Mouse (Mus musculus): ENCODE results near the gene Qsox2. TPM values are rescaled to one million over a fixed set of nuclear protein-coding genes. Genes with fewer than 3 reads are reported as not detected.

Gene Qsox2
- polyA plus RNA-seq, 1 experiment from 2014 or later: 11.7 TPM

- Histone ChIP-seq H3K4me2 (no peak overlapping the region), H3K4me1 (no peaks in the 10 kb centered on the region), H3K27ac (no peak overlapping the region), H3K4me3 (no peak overlapping the region), H3K9me3 (replicated peaks) (no peaks in the 10 kb centered on the region), H3K9ac (no peak overlapping the region), H3K27me3 (replicated peaks) (peaks cover 50% of the 10 kb centered on the region), H3K36me3 (no peaks in the 10 kb centered on the region)
- WGBS (ENCODE audit: insufficient replicate concordance): 40% methylated on average over 8 of the region's 8 CpGs
- no peak for ATAC-seq
Measured at GRCm38 (mm10) chr2:26252514-26253206, 15.3 kb upstream of the Qsox2 start.

GRCm38 (mm10) chr2:26247531-26247930, 10.2 kb upstream of the Qsox2 start:
- 28% methylated on average over 3 of the region's 3 CpGs for WGBS (ENCODE audit: insufficient replicate concordance)
- H3K4me3 ChIP-seq: no peak overlapping the region
- no peak for ATAC-seq

DNA sequence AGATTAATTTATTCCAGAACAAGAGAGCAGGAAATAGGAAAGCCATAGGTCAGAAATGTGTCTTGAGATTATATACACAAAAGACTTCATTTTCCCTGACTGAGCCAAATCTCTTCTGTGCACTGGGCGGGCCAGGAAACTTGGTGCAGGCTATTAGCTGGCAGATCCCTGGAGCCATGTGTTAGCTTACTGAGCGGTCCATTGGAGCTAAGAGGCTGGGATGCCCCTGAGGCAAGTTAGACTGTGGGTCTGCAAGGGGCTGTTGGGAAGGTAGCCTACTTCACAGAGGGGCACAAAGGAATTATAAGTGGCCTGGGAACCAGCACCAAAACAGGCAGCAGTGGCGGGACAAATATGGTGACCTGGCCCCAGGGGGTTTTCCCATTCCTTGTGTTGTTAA, 3.5 kb upstream of the Qsox2 start:
- Histone ChIP-seq H3K36me3 (no peaks in the 10 kb centered on the region), H3K27me3 (replicated peaks) (peaks cover 24% of the 10 kb centered on the region), H3K4me3 (no peak overlapping the region), H3K9me3 (replicated peaks) (no peaks in the 10 kb centered on the region), H3K4me1 (peaks cover 13% of the 10 kb centered on the region), H3K27ac (no peak overlapping the region), H3K4me2 (no peak overlapping the region), H3K9ac (no peak overlapping the region)
- no peak for ATAC-seq
- 51% methylated on average over 3 of the region's 3 CpGs for WGBS (ENCODE audit: insufficient replicate concordance)

More at GRCm38 (mm10) chr2:26247531-26247930, 10.2 kb upstream of the Qsox2 start:
- Histone ChIP-seq H3K9ac (no peak overlapping the region), H3K27me3 (replicated peaks) (peaks cover 37% of the 10 kb centered on the region), H3K9me3 (replicated peaks) (no peaks in the 10 kb centered on the region), H3K27ac (no peak overlapping the region), H3K4me2 (no peak overlapping the region), H3K36me3 (no peaks in the 10 kb centered on the region), H3K4me1 (no peaks in the 10 kb centered on the region)

- H3K9me3 ChIP-seq (replicated peaks): no peaks in the 10 kb centered on the region
- H3K27ac ChIP-seq: no peak overlapping the region
- 49% methylated on average over 9 of the region's 9 CpGs for WGBS (ENCODE audit: insufficient replicate concordance)
- no peak overlapping the region for H3K9ac ChIP-seq
- peaks cover 24% of the 10 kb centered on the region for H3K27me3 ChIP-seq (replicated peaks)
- H3K36me3 ChIP-seq: no peaks in the 10 kb centered on the region
- no peak for ATAC-seq
- H3K4me2 ChIP-seq: no peak overlapping the region
- H3K4me1 ChIP-seq: peaks cover 18% of the 10 kb centered on the region
- H3K4me3 ChIP-seq: no peak overlapping the region
Measured at GRCm38 (mm10) chr2:26240330-26240729, 3.0 kb upstream of the Qsox2 start.

- Histone ChIP-seq H3K9ac (peak overlapping the region; percentile 89), H3K9me3 (replicated peaks) (no peaks in the 10 kb centered on the region), H3K4me2 (peak overlapping the region; percentile 91), H3K4me1 (peaks cover 36% of the 10 kb centered on the region), H3K27me3 (replicated peaks) (peaks cover 15% of the 10 kb centered on the region), H3K4me3 (peak overlapping the region; percentile 85), H3K27ac (peak overlapping the region; percentile 79), H3K36me3 (peaks cover 4% of the 10 kb centered on the region)
- ATAC-seq: peak; percentile 48
- WGBS (ENCODE audit: insufficient replicate concordance): under 1% methylated on average over 51 of the region's 51 CpGs
Measured at GRCm38 (mm10) chr2:26236681-26237289, 540 bp downstream of the Qsox2 start.

GRCm38 (mm10) chr2:26234771-26235170, 2.6 kb downstream of the Qsox2 start:
- 64% methylated on average over 2 of the region's 2 CpGs for WGBS (ENCODE audit: insufficient replicate concordance)
- peaks cover 4% of the 10 kb centered on the region for H3K36me3 ChIP-seq
- no peak for ATAC-seq
- no peak overlapping the region for H3K9ac ChIP-seq
- H3K9me3 ChIP-seq (replicated peaks): no peaks in the 10 kb centered on the region
- H3K4me3 ChIP-seq: no peak overlapping the region
- peak overlapping the region; percentile 11; the same call in 1 of the 2 replicates for H3K4me2 ChIP-seq
- H3K4me1 ChIP-seq: peaks cover 36% of the 10 kb centered on the region
- no peak overlapping the region for H3K27ac ChIP-seq
- H3K27me3 ChIP-seq (replicated peaks): peaks cover 2% of the 10 kb centered on the region

DNA sequence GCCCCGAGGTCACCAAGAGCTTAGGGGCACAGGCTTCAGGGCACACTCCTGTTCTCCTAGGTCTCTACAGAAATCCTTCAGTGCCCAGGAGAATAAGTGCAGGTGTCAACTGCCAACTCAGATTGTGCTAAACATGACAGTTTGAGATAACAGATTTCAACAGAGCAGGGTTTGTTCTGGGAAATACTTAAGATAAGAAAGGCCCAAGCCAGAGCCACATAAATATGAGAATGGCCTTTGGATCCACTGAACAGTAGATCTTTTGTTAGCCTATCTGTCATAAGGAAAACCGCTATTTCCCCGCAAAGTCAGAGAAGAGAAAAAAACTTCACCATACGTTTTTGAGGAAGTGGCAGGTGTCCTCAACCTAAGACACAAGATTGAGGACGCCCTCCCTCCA, 3.1 kb downstream of the Qsox2 start:
- no peak for ATAC-seq
- no peak overlapping the region for H3K27ac ChIP-seq
- peak overlapping the region; percentile 11; the same call in 1 of the 2 replicates for H3K4me2 ChIP-seq
- no peak overlapping the region for H3K4me3 ChIP-seq
- H3K4me1 ChIP-seq: peaks cover 36% of the 10 kb centered on the region
- H3K36me3 ChIP-seq: peaks cover 7% of the 10 kb centered on the region
- H3K9ac ChIP-seq: no peak overlapping the region
- 47% methylated on average over 5 of the region's 5 CpGs for WGBS (ENCODE audit: insufficient replicate concordance)
- H3K27me3 ChIP-seq (replicated peaks): no peaks in the 10 kb centered on the region
- no peaks in the 10 kb centered on the region for H3K9me3 ChIP-seq (replicated peaks)

- Histone ChIP-seq H3K4me1 (peaks cover 28% of the 10 kb centered on the region), H3K9me3 (replicated peaks) (no peaks in the 10 kb centered on the region), H3K9ac (no peak overlapping the region), H3K27ac (no peak overlapping the region), H3K4me2 (no peak overlapping the region), H3K4me3 (no peak overlapping the region), H3K27me3 (replicated peaks) (no peaks in the 10 kb centered on the region), H3K36me3 (peaks cover 11% of the 10 kb centered on the region)
- no peak for ATAC-seq
- WGBS (ENCODE audit: insufficient replicate concordance): 65% methylated on average over 3 of the region's 3 CpGs
Measured at GRCm38 (mm10) chr2:26231366-26231765, 6.0 kb downstream of the Qsox2 start.

GRCm38 (mm10) chr2:26230253-26230652, 7.1 kb downstream of the Qsox2 start:
- Histone ChIP-seq H3K27ac (no peak overlapping the region), H3K9ac (no peak overlapping the region), H3K4me1 (peaks cover 17% of the 10 kb centered on the region), H3K4me2 (no peak overlapping the region), H3K27me3 (replicated peaks) (no peaks in the 10 kb centered on the region), H3K9me3 (replicated peaks) (no peaks in the 10 kb centered on the region), H3K36me3 (peaks cover 19% of the 10 kb centered on the region), H3K4me3 (no peak overlapping the region)
- ATAC-seq: no peak
- WGBS (ENCODE audit: insufficient replicate concordance): 54% methylated on average over 4 of the region's 4 CpGs

- WGBS (ENCODE audit: insufficient replicate concordance): 66% methylated on average over 1 of the region's 1 CpGs
- H3K27me3 ChIP-seq (replicated peaks): no peaks in the 10 kb centered on the region
Measured at GRCm38 (mm10) chr2:26227788-26228187, 9.5 kb downstream of the Qsox2 start.

DNA sequence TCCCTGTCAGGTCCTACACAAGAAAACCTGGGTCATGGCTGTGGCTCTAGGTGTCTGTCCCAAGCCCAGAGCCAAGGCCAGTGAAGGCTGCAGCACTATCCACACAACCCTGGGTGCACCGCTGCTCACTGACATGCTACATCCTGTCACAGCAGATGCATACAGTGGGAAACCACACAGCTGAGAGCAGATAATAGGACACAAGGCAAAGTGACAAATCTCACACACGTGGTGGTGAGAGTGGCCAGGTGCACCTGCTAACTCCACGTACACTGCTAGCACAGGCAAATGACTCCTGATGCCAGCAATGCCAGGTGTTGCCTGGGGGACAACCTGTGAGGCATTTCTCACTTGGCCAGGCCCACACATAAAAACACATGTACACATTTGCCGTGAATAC, 12.1 kb downstream of the Qsox2 start:
- no peaks in the 10 kb centered on the region for H3K27me3 ChIP-seq (replicated peaks)
- WGBS (ENCODE audit: insufficient replicate concordance): 73% methylated on average over 4 of the region's 4 CpGs
- H3K27ac ChIP-seq: no peak overlapping the region
- peaks cover 61% of the 10 kb centered on the region for H3K36me3 ChIP-seq
- H3K4me2 ChIP-seq: no peak overlapping the region
- no peak for ATAC-seq
- no peaks in the 10 kb centered on the region for H3K4me1 ChIP-seq
- H3K9me3 ChIP-seq (replicated peaks): no peaks in the 10 kb centered on the region
- no peak overlapping the region for H3K9ac ChIP-seq
- H3K4me3 ChIP-seq: no peak overlapping the region

More at GRCm38 (mm10) chr2:26227788-26228187, 9.5 kb downstream of the Qsox2 start:
- H3K9me3 ChIP-seq (replicated peaks): no peaks in the 10 kb centered on the region
- H3K9ac ChIP-seq: no peak overlapping the region
- 0 out of 2 replicates have a peak, but pooled peaks have one; percentile 61 for ATAC-seq
- peaks cover 36% of the 10 kb centered on the region for H3K36me3 ChIP-seq
- H3K4me2 ChIP-seq: no peak overlapping the region
- H3K4me1 ChIP-seq: no peaks in the 10 kb centered on the region
- H3K4me3 ChIP-seq: no peak overlapping the region
- H3K27ac ChIP-seq: no peak overlapping the region

DNA sequence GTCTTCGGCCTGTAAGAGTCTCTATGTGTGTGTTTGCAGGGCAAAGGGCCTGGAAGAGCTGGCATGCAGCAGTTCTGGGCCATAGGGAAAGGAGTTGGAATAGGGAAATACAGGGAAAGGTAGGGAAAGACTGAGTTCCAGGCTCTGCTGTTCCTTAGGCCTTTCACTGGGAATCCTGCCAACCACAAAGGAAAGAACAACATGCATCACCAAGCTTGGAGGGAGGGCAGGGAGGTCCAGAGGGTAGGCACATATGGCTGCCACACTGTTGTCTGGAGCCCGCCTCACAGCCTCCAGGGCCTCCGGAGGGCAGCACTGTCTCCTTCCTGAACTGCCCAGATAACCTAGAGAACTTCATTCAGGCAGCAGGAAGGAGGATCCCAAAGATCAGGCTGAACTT, 13.4 kb downstream of the Qsox2 start:
- Histone ChIP-seq H3K27ac (no peak overlapping the region), H3K4me2 (no peak overlapping the region), H3K4me1 (no peaks in the 10 kb centered on the region), H3K9ac (no peak overlapping the region), H3K36me3 (peaks cover 71% of the 10 kb centered on the region), H3K4me3 (no peak overlapping the region), H3K27me3 (replicated peaks) (no peaks in the 10 kb centered on the region), H3K9me3 (replicated peaks) (no peaks in the 10 kb centered on the region)
- 69% methylated on average over 3 of the region's 3 CpGs for WGBS (ENCODE audit: insufficient replicate concordance)
- no peak for ATAC-seq

Data from liver, embryonic 12.5 days (tissue).